Mouse (Mus musculus) forebrain, postnatal 0 days (tissue): Measurements from ENCODE around the gene Tceanc2. TPM values are rescaled to one million over a fixed set of nuclear protein-coding genes. Genes with fewer than 3 reads are reported as not detected.

Experiments used
- ATAC-seq: fragments of 200-750 bp; cut with Nextera tagmentation; 2 replicates; pipeline ENCODE4 v1.8.0; 2017; ENCODE audit warnings: mild to moderate bottlenecking, moderate library complexity
- DNase-seq: peaks from one replicate; pipeline ENCODE4 v3.0.0-alpha.2; 2015
- H3K27ac ChIP-seq: fragments of 300-500 bp; sonication (generic); 2 replicates; pipeline ENCODE4 v1.5.1; 2014; ENCODE audit warnings: low read depth, mild to moderate bottlenecking, antibody characterized with exemption, low read length, moderate library complexity, mixed read lengths
- H3K27me3 ChIP-seq: fragments of 300-500 bp; sonication (generic); 2 replicates; pipeline ENCODE4 v1.6.1; 2014; ENCODE audit warnings: mild to moderate bottlenecking, low read length, mixed read lengths; ENCODE audit not compliant: insufficient read depth
- H3K36me3 ChIP-seq: fragments of 300-500 bp; sonication (generic); 2 replicates; pipeline ENCODE4 v1.6.1; 2014; ENCODE audit warnings: mild to moderate bottlenecking, moderate library complexity; ENCODE audit not compliant: insufficient read depth
- H3K4me1 ChIP-seq: fragments of 300-500 bp; sonication (generic); 2 replicates; pipeline ENCODE4 v1.6.1; 2014; ENCODE audit warnings: antibody characterized with exemption; ENCODE audit not compliant: insufficient read depth
- H3K4me2 ChIP-seq: fragments of 300-500 bp; sonication (generic); 2 replicates; pipeline ENCODE4 v1.6.1; 2014; ENCODE audit warnings: low read depth, mild to moderate bottlenecking, moderate library complexity
- H3K4me3 ChIP-seq: fragments of 300-500 bp; sonication (generic); 2 replicates; pipeline ENCODE4 v1.5.1; 2014; ENCODE audit warnings: low read depth, low read length, mixed read lengths
- H3K9ac ChIP-seq: fragments of 300-500 bp; sonication (generic); 2 replicates; pipeline ENCODE4 v1.6.1; 2014; ENCODE audit warnings: mild to moderate bottlenecking
- H3K9me3 ChIP-seq: fragments of 300-500 bp; sonication (generic); 2 replicates; pipeline ENCODE4 v1.6.1; 2016; ENCODE audit warnings: low read length
- CTCF ChIP-seq: sonication (generic); IDR thresholded peaks from 2 replicates; pipeline ENCODE4 v1.5.1; 2016; ENCODE audit warnings: antibody characterized with exemption, control low read depth, low read depth
- WGBS: fragments of 180-500 bp; shearing (Covaris S2); extraction: QIAGEN DNeasy Blood & Tissue Kit; methylation state at CpG from one replicate; pipeline ENCODE4 v1.1.7; 2014; 5-methylcytosine and 5-hydroxymethylcytosine counted together
- polyA plus RNA-seq: library from polyadenylated mRNA; unstranded; fragments of >200 nt; fragmentation: Nextera tagmentation; extraction: Ambion mirVana; gene quantifications from 2 replicates; pipeline ENCODE4 v1.2.1, GENCODE M21; 2015
- total RNA-seq: library from RNA; depleted of rRNA; stranded (reverse); fragments of >200 nt; gene quantifications from 2 replicates; pipeline ENCODE4 v1.2.3, GENCODE M21; 2014

Gene Tceanc2
- total and polyA plus RNA-seq, 2 experiments from 2014 or later: 22.3 to 35.4 TPM

- peaks cover 72% of the 10 kb centered on the region for H3K36me3 ChIP-seq
- no peak overlapping the region for H3K4me2 ChIP-seq
- TF ChIP-seq CTCF: no peak
- no peak overlapping the region for H3K27ac ChIP-seq
- H3K9ac ChIP-seq: no peak overlapping the region
- H3K4me1 ChIP-seq: no peaks in the 10 kb centered on the region
- DNase-seq: no peak
- no peaks in the 10 kb centered on the region for H3K27me3 ChIP-seq
- 92% methylated on average over 2 of the region's 2 CpGs for WGBS
- H3K4me3 ChIP-seq: no peak overlapping the region
- no peak for ATAC-seq
- no peaks in the 10 kb centered on the region for H3K9me3 ChIP-seq
Observed at GRCm38 (mm10) chr4:107196454-107196853, 17.5 kb upstream of the Tceanc2 start.

GRCm38 (mm10) chr4:107193841-107194240, 14.9 kb upstream of the Tceanc2 start:
- TF ChIP-seq CTCF: no peak
- WGBS: 94% methylated on average over 3 of the region's 3 CpGs
- no peaks in the 10 kb centered on the region for H3K27me3 ChIP-seq
- no peaks in the 10 kb centered on the region for H3K4me1 ChIP-seq
- no peaks in the 10 kb centered on the region for H3K9me3 ChIP-seq
- H3K9ac ChIP-seq: no peak overlapping the region
- H3K27ac ChIP-seq: no peak overlapping the region
- H3K36me3 ChIP-seq: peaks cover 68% of the 10 kb centered on the region
- DNase-seq: no peak
- no peak overlapping the region for H3K4me2 ChIP-seq
- ATAC-seq: no peak
- no peak overlapping the region for H3K4me3 ChIP-seq

- no peak overlapping the region for H3K4me2 ChIP-seq
- 59% methylated on average over 3 of the region's 3 CpGs for WGBS
- no peaks in the 10 kb centered on the region for H3K27me3 ChIP-seq
- H3K9ac ChIP-seq: no peak overlapping the region
- H3K27ac ChIP-seq: no peak overlapping the region
- H3K36me3 ChIP-seq: peaks cover 38% of the 10 kb centered on the region
- no peak overlapping the region for H3K4me3 ChIP-seq
- ATAC-seq: no peak
- H3K4me1 ChIP-seq: peaks cover 3% of the 10 kb centered on the region; the same call in 1 of the 2 replicates
- H3K9me3 ChIP-seq: no peaks in the 10 kb centered on the region
- no peak for TF ChIP-seq CTCF
- DNase-seq: no peak
Observed at GRCm38 (mm10) chr4:107185703-107186102, 6.8 kb upstream of the Tceanc2 start.

GRCm38 (mm10) chr4:107183203-107183602, 4.3 kb upstream of the Tceanc2 start:
- 82% methylated on average over 4 of the region's 4 CpGs for WGBS
- TF ChIP-seq CTCF: no peak
- DNase-seq (no peak), ATAC-seq (no peak)
- Histone ChIP-seq H3K9ac (no peak overlapping the region), H3K36me3 (peaks cover 16% of the 10 kb centered on the region), H3K9me3 (no peaks in the 10 kb centered on the region), H3K4me3 (no peak overlapping the region), H3K4me2 (no peak overlapping the region), H3K27ac (no peak overlapping the region), H3K4me1 (peaks cover 8% of the 10 kb centered on the region; the same call in 1 of the 2 replicates), H3K27me3 (no peaks in the 10 kb centered on the region)

GRCm38 (mm10) chr4:107182796-107183195, 3.9 kb upstream of the Tceanc2 start:
- no peak overlapping the region for H3K9ac ChIP-seq
- H3K4me3 ChIP-seq: no peak overlapping the region
- ATAC-seq (no peak), DNase-seq (no peak)
- no peaks in the 10 kb centered on the region for H3K27me3 ChIP-seq
- no peak overlapping the region for H3K4me2 ChIP-seq
- 64% methylated on average over 2 of the region's 2 CpGs for WGBS
- TF ChIP-seq CTCF: no peak
- H3K27ac ChIP-seq: no peak overlapping the region
- H3K4me1 ChIP-seq: peaks cover 8% of the 10 kb centered on the region; the same call in 1 of the 2 replicates
- peaks cover 13% of the 10 kb centered on the region; the same call in 1 of the 2 replicates for H3K36me3 ChIP-seq
- no peaks in the 10 kb centered on the region for H3K9me3 ChIP-seq

GRCm38 (mm10) chr4:107181866-107182265, 3.0 kb upstream of the Tceanc2 start:
- H3K9me3 ChIP-seq: no peaks in the 10 kb centered on the region
- no peak for TF ChIP-seq CTCF
- H3K36me3 ChIP-seq: peaks cover 5% of the 10 kb centered on the region; the same call in 1 of the 2 replicates
- H3K4me3 ChIP-seq: no peak overlapping the region
- DNase-seq (no peak), ATAC-seq (no peak)
- H3K4me1 ChIP-seq: peaks cover 11% of the 10 kb centered on the region
- WGBS: 87% methylated on average over 6 of the region's 6 CpGs
- H3K9ac ChIP-seq: no peak overlapping the region
- H3K4me2 ChIP-seq: no peak overlapping the region
- no peaks in the 10 kb centered on the region for H3K27me3 ChIP-seq
- H3K27ac ChIP-seq: no peak overlapping the region

- H3K4me1 ChIP-seq: peaks cover 12% of the 10 kb centered on the region
- no peaks in the 10 kb centered on the region for H3K9me3 ChIP-seq
- DNase-seq: no peak
- H3K9ac ChIP-seq: no peak overlapping the region
- no peak for TF ChIP-seq CTCF
- no peak for ATAC-seq
- H3K27ac ChIP-seq: no peak overlapping the region
- peak overlapping the region; percentile 60; the same call in 1 of the 2 replicates for H3K4me2 ChIP-seq
- H3K36me3 ChIP-seq: no peaks in the 10 kb centered on the region; the same call in 1 of the 2 replicates
- no peaks in the 10 kb centered on the region for H3K27me3 ChIP-seq
- H3K4me3 ChIP-seq: no peak overlapping the region
Observed at GRCm38 (mm10) chr4:107180746-107181145, 1.8 kb upstream of the Tceanc2 start.
